Mouse (Mus musculus) cortical plate, adult 2 months (tissue): ENCODE results near the gene Myom1.

Experiments used
- CTCF ChIP-seq: fragments of 200-500 bp; IDR thresholded peaks from 2 replicates; pipeline ENCODE4 v1.5.1; 2011; ENCODE audit warnings: mild to moderate bottlenecking, control low read depth, low read length; ENCODE audit not compliant: insufficient read depth; ENCODE audit errors: extremely low read depth
- POLR2A ChIP-seq: fragments of 200-500 bp; IDR thresholded peaks from 2 replicates; pipeline ENCODE4 v1.6.1; 2011; ENCODE audit warnings: mild to moderate bottlenecking, low read length, control low read depth; ENCODE audit not compliant: insufficient read depth; ENCODE audit errors: extremely low read depth

DNA sequence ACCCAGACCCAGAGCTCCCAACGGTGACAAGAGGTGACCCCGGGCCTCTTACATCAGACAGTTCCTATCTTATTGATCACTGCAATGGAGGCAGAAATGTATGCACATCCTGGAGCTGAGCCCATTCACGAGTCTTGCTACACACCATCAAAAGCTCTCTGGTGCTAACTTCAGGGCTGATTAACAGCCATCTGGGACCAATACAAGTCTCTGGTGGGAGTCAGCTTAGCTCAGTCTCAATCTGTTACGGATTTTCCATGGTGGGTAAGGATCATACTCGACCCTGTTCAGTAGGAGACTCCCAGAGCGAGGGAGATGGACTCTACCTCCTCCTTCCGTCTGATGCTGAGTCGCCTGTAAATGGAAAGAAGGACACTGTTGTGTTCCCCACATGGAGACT, 157.3 kb downstream of the Myom1 start:
- TF ChIP-seq CTCF (no peak), POLR2A (no peak)
